Mouse (Mus musculus) spleen, adult 2 months (tissue): ENCODE measurements around the gene Tbk1.

ENCODE experiments used
- CTCF ChIP-seq: fragments of 200-500 bp; IDR thresholded peaks from 2 replicates; pipeline ENCODE4 v1.5.1; 2011; ENCODE audit warnings: mild to moderate bottlenecking, inconsistent platforms; ENCODE audit not compliant: insufficient read depth, insufficient read length, insufficient replicate concordance; ENCODE audit errors: extremely low read depth
- POLR2A ChIP-seq: fragments of 200-500 bp; IDR thresholded peaks from 2 replicates; pipeline ENCODE4 v1.6.1; 2011; ENCODE audit warnings: low read depth, low read length, inconsistent platforms

GRCm38 (mm10) chr10:121604632-121605344 is 18.2 kb upstream of the Tbk1 start:
- no peak for TF ChIP-seq CTCF
- TF ChIP-seq POLR2A, result no peak
